Mouse (Mus musculus): ENCODE data around the gene Gtpbp6. TPM values are rescaled to one million over a fixed set of nuclear protein-coding genes. Genes with fewer than 3 reads are reported as not detected.

Gtpbp6 gene
- polyA plus RNA-seq, 1 experiment = 301 TPM

GRCm38 (mm10) chr5:110106140-110106871 is 1.7 kb downstream of the Gtpbp6 start:
- no peak for TF ChIP-seq CTCF (IDR thresholded peaks at IDR 0.05; ENCODE audit: borderline replicate concordance, control insufficient read depth, extremely low read depth, insufficient read depth, low read length, poor library complexity)
- TF ChIP-seq POLR2A (IDR thresholded peaks at IDR 0.05; ENCODE audit: control insufficient read depth, extremely low read depth, insufficient read depth, low read length, poor library complexity) = no peak
- no peaks in the 10 kb centered on the region for H3K27me3 ChIP-seq (ENCODE audit: control insufficient read depth, insufficient read depth, low read length)
- WGBS = 98% methylated on average over 26 of the region's 26 CpGs
- peaks cover 3% of the 10 kb centered on the region; the same call in 1 of the 2 replicates for H3K36me3 ChIP-seq (ENCODE audit: control insufficient read depth, insufficient read depth, low read length)
- 0 out of 2 replicates have a peak overlapping the region, but pooled peaks have one; percentile 93 for H3K4me3 ChIP-seq (ENCODE audit: control insufficient read depth, insufficient read depth, low read length)
- no peak for DNase-seq
- H3K4me1 ChIP-seq (replicated peaks; ENCODE audit: control insufficient read depth, insufficient read depth, low read length) = peaks cover 23% of the 10 kb centered on the region
- H3K27ac ChIP-seq (ENCODE audit: control insufficient read depth, insufficient read depth, low read length) = no peak overlapping the region

- no peak overlapping the region for H3K4me3 ChIP-seq (ENCODE audit: control insufficient read depth, insufficient read depth, low read length)
- no peak overlapping the region for H3K27ac ChIP-seq (ENCODE audit: control insufficient read depth, insufficient read depth, low read length)
- TF ChIP-seq CTCF (IDR thresholded peaks at IDR 0.05; ENCODE audit: borderline replicate concordance, control insufficient read depth, extremely low read depth, insufficient read depth, low read length, poor library complexity) (no peak), POLR2A (IDR thresholded peaks at IDR 0.05; ENCODE audit: control insufficient read depth, extremely low read depth, insufficient read depth, low read length, poor library complexity) (no peak)
- DNase-seq = no peak
- 97% methylated on average over 36 of the region's 36 CpGs for WGBS
- H3K36me3 ChIP-seq (ENCODE audit: control insufficient read depth, insufficient read depth, low read length) = peaks cover 3% of the 10 kb centered on the region; the same call in 1 of the 2 replicates
- no peaks in the 10 kb centered on the region for H3K27me3 ChIP-seq (ENCODE audit: control insufficient read depth, insufficient read depth, low read length)
- peaks cover 36% of the 10 kb centered on the region for H3K4me1 ChIP-seq (replicated peaks; ENCODE audit: control insufficient read depth, insufficient read depth, low read length)
These were observed 3.2 kb downstream of the Gtpbp6 start for GRCm38 (mm10) chr5:110104616-110105380.

- no peak for DNase-seq
- TF ChIP-seq POLR2A (IDR thresholded peaks at IDR 0.05; ENCODE audit: control insufficient read depth, extremely low read depth, insufficient read depth, low read length, poor library complexity) (no peak), CTCF (IDR thresholded peaks at IDR 0.05; ENCODE audit: borderline replicate concordance, control insufficient read depth, extremely low read depth, insufficient read depth, low read length, poor library complexity) (no peak)
- Histone ChIP-seq H3K27ac (ENCODE audit: control insufficient read depth, insufficient read depth, low read length) (no peak overlapping the region), H3K4me1 (replicated peaks; ENCODE audit: control insufficient read depth, insufficient read depth, low read length) (peaks cover 43% of the 10 kb centered on the region), H3K4me3 (ENCODE audit: control insufficient read depth, insufficient read depth, low read length) (no peak overlapping the region), H3K36me3 (ENCODE audit: control insufficient read depth, insufficient read depth, low read length) (peaks cover 3% of the 10 kb centered on the region; the same call in 1 of the 2 replicates), H3K27me3 (ENCODE audit: control insufficient read depth, insufficient read depth, low read length) (no peaks in the 10 kb centered on the region)
- WGBS = 97% methylated on average over 27 of the region's 27 CpGs
These were observed 3.9 kb downstream of the Gtpbp6 start for GRCm38 (mm10) chr5:110103901-110104615.

- 95% methylated on average over 19 of the region's 19 CpGs for WGBS
- no peaks in the 10 kb centered on the region for H3K27me3 ChIP-seq (ENCODE audit: control insufficient read depth, insufficient read depth, low read length)
- H3K4me1 ChIP-seq (replicated peaks; ENCODE audit: control insufficient read depth, insufficient read depth, low read length) = peaks cover 49% of the 10 kb centered on the region
- DNase-seq = no peak
- H3K4me3 ChIP-seq (ENCODE audit: control insufficient read depth, insufficient read depth, low read length) = no peak overlapping the region
- H3K36me3 ChIP-seq (ENCODE audit: control insufficient read depth, insufficient read depth, low read length) = peaks cover 3% of the 10 kb centered on the region; the same call in 1 of the 2 replicates
- TF ChIP-seq POLR2A (IDR thresholded peaks at IDR 0.05; ENCODE audit: control insufficient read depth, extremely low read depth, insufficient read depth, low read length, poor library complexity) = no peak
- no peak for TF ChIP-seq CTCF (IDR thresholded peaks at IDR 0.05; ENCODE audit: borderline replicate concordance, control insufficient read depth, extremely low read depth, insufficient read depth, low read length, poor library complexity)
- H3K27ac ChIP-seq (ENCODE audit: control insufficient read depth, insufficient read depth, low read length) = no peak overlapping the region
These were observed 5.0 kb downstream of the Gtpbp6 start for GRCm38 (mm10) chr5:110102853-110103625.

- Histone ChIP-seq H3K27ac (ENCODE audit: control insufficient read depth, insufficient read depth, low read length) (no peak overlapping the region), H3K4me3 (ENCODE audit: control insufficient read depth, insufficient read depth, low read length) (no peak overlapping the region), H3K36me3 (ENCODE audit: control insufficient read depth, insufficient read depth, low read length) (peaks cover 3% of the 10 kb centered on the region; the same call in 1 of the 2 replicates), H3K4me1 (replicated peaks; ENCODE audit: control insufficient read depth, insufficient read depth, low read length) (peaks cover 49% of the 10 kb centered on the region), H3K27me3 (ENCODE audit: control insufficient read depth, insufficient read depth, low read length) (no peaks in the 10 kb centered on the region)
- TF ChIP-seq POLR2A (IDR thresholded peaks at IDR 0.05; ENCODE audit: control insufficient read depth, extremely low read depth, insufficient read depth, low read length, poor library complexity) = no peak
- TF ChIP-seq CTCF (IDR thresholded peaks at IDR 0.05; ENCODE audit: borderline replicate concordance, control insufficient read depth, extremely low read depth, insufficient read depth, low read length, poor library complexity) = no peak
- 97% methylated on average over 13 of the region's 13 CpGs for WGBS
- no peak for DNase-seq
These were observed 5.6 kb downstream of the Gtpbp6 start for GRCm38 (mm10) chr5:110102429-110102828.
